Mouse (Mus musculus): ENCODE results near the gene Vmn2r23. TPM values are rescaled to one million over a fixed set of nuclear protein-coding genes. Genes with fewer than 3 reads are reported as not detected.
"Not testable (repeated sequence)": the region's sequence is repeated elsewhere in the genome, so short reads cannot be mapped to it uniquely, and the experiment has no call there.

The Vmn2r23 gene
- polyA plus RNA-seq (2012; rRNA removed) (not detected in 2 replicates), polyA plus RNA-seq (2014; fragmentation: Nextera tagmentation; extraction: Ambion mirVana) (not detected in 2 replicates)

DNA sequence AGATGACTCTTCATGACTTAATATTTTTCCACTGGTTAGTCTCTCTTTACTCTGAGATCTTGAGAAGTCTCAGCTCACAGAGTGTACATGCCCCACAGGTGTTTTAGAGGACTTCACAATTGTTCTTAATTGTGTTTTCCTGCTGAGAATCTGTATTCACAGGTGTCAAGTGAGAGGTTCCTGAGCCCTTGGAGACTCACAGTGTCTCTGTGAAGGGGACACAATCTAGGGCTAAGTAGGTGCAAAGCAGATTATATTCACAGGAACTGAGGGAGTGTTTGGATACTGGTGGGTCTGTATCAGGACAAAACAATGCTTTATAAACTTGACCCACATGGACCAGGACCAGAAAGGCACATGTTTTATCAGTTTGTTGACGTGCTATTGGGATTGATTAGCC, at the start of gene Vmn2r23:
Vmn2r23 (plus strand) TSS at position 301 of the 400 bp plus-strand sequence.
- DNase-seq (ENCODE audit: low read depth in 3 of 3, low spot score in 3 of 3) (no peak), ATAC-seq (ENCODE audit: insufficient read depth) (no peak)
- H3K36me3 ChIP-seq (replicated peaks; ENCODE audit: control insufficient read depth, insufficient read depth, low read depth), result no peaks in the 10 kb centered on the region
- no peak within 1 kb of the TSS for H3K9ac ChIP-seq (replicated peaks)
- no peak within 1 kb of the TSS for H3K4me2 ChIP-seq (ENCODE audit: low read depth)
- no peaks in the 10 kb centered on the region for H3K4me1 ChIP-seq (replicated peaks; ENCODE audit: control insufficient read depth in 2 of 2, insufficient read depth in 2 of 2, low read length in 1 of 2)
- H3K27me3 ChIP-seq (ENCODE audit: control insufficient read depth, insufficient read depth, low read length), result no peaks in the 10 kb centered on the region
- H3K27ac ChIP-seq, result no peak within 1 kb of the TSS
- H3K4me3 ChIP-seq (ENCODE audit: insufficient read depth in 1 of 2, low read depth in 2 of 2, low read length in 2 of 2), result no peak within 1 kb of the TSS
- no peak for TF ChIP-seq EP300 (IDR thresholded peaks at IDR 0.05; ENCODE audit: low read depth)
- no peak for TF ChIP-seq CTCF (IDR thresholded peaks at IDR 0.05; ENCODE audit: low read depth)
- 40% methylated on average over 1 of the region's 1 CpGs for WGBS (ENCODE audit: insufficient replicate concordance)
- no peaks in the 10 kb centered on the region for H3K9me3 ChIP-seq (ENCODE audit: control insufficient read depth, low read length)

DNA sequence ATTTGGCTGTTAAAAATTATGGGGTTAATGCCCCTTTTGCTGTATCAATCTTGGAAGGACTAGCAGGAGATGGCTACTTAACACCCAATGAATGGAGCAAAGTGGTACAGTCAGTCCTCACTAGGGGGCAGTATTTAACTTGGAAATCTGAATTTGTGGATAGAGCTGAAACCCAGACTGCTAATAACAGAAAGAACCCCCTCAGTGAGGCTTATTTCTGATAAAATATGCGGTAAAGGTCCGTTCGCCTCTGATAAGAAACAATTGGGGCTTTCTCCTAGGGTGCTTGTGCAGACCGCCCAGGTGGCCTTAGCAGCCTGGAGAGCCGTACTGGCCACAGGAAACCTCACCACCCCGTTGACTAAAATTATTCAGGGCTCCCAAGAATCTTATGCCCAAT, 45.4 kb upstream of the Vmn2r23 start:
- H3K4me3 ChIP-seq (ENCODE audit: insufficient read depth in 1 of 2, low read depth in 2 of 2, low read length in 2 of 2), result no peak overlapping the region
- 17% methylated on average over 6 of the region's 6 CpGs for WGBS (ENCODE audit: insufficient replicate concordance)
- H3K36me3 ChIP-seq (replicated peaks; ENCODE audit: control insufficient read depth, insufficient read depth, low read depth), result no peaks in the 10 kb centered on the region
- H3K9me3 ChIP-seq (ENCODE audit: control insufficient read depth, low read length), result no peaks in the 10 kb centered on the region
- no peak overlapping the region for H3K9ac ChIP-seq (replicated peaks)
- H3K27me3 ChIP-seq (ENCODE audit: control insufficient read depth, insufficient read depth, low read length), result no peaks in the 10 kb centered on the region
- TF ChIP-seq CTCF (IDR thresholded peaks at IDR 0.05; ENCODE audit: low read depth), result peak; percentile 38; the same call in 1 of the 2 replicates
- TF ChIP-seq EP300 (IDR thresholded peaks at IDR 0.05; ENCODE audit: low read depth), result no peak
- no peaks in the 10 kb centered on the region for H3K4me1 ChIP-seq (replicated peaks; ENCODE audit: control insufficient read depth in 2 of 2, insufficient read depth in 2 of 2, low read length in 1 of 2)
- no peak for DNase-seq (ENCODE audit: low read depth in 3 of 3, low spot score in 3 of 3)
- ATAC-seq (ENCODE audit: insufficient read depth), result peak; percentile 35; the same call in 1 of the 2 replicates
- H3K27ac ChIP-seq, result no peak overlapping the region
- no peak overlapping the region for H3K4me2 ChIP-seq (ENCODE audit: low read depth)

DNA sequence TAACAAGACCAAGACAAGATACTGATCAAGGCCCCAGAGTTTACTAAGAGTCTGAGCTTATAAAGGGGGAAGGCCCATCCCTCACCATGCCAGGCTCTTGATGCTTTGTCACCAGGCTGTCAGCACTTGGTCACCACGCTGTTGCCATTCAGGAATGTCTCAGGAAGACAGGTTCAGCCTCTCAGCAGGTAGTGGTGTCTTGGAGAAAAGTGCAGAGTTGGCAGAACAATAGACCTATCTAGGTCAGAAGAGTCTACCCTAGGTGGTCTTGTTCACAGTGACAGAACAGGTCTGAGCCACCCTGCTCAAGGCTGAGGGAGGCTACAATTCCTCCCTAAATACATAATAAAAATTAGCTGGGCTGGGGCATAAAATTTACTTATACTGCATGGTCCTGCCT, 5.8 kb upstream of the Vmn2r23 start:
- ATAC-seq (ENCODE audit: insufficient read depth); H3K27me3 ChIP-seq (ENCODE audit: control insufficient read depth, insufficient read depth, low read length); H3K4me3 ChIP-seq (ENCODE audit: insufficient read depth in 1 of 2, low read depth in 2 of 2, low read length in 2 of 2); H3K9me3 ChIP-seq (ENCODE audit: control insufficient read depth, low read length); H3K9ac ChIP-seq (replicated peaks); H3K36me3 ChIP-seq (replicated peaks; ENCODE audit: control insufficient read depth, insufficient read depth, low read depth); H3K27ac ChIP-seq; H3K4me2 ChIP-seq (ENCODE audit: low read depth); DNase-seq (ENCODE audit: low read depth in 3 of 3, low spot score in 3 of 3); H3K4me1 ChIP-seq (replicated peaks; ENCODE audit: control insufficient read depth in 2 of 2, insufficient read depth in 2 of 2, low read length in 1 of 2): not testable (repeated sequence)
- WGBS (ENCODE audit: insufficient replicate concordance), result 55% methylated on average over 1 of the region's 1 CpGs

DNA sequence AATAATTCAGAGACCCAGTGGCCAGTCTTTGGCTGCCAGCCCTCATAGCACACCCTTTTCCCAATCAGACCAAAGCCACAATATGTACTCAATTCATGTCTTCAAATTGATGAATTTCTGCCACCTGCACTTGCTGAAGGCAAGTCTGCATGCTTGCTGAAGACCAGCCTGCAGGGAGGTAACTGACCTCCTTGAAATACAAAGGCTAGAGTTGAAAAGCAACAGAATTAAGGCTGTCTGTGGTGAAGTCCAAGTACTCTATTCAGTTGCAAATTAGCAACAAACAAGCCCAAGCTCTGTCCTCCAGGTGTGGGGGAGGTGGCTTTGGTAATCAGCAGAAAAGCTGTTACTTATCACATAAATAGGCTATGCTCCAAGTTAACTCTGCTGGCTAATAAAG, 5.3 kb upstream of the Vmn2r23 start:
- ATAC-seq (ENCODE audit: insufficient read depth), result no peak

DNA sequence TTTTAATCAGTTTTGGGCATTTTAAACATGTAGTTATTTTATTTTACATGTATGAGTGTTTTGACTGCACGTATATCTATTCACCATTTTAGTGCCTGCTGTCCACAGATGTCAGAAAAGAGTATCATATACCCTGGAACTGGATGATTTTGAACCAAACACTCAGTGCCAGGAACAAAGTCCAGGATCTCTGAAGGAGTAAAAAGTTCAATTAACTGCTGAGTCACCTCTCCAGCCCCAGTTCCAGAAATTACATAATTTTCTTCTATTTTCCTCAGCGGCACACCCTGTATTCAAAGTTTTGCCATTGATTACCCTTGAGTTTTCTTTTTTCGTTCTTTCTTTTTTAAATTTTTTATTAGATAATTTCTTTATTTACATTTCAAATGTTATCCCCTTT, 67.6 kb downstream of the Vmn2r23 start:
- no peak overlapping the region for H3K27ac ChIP-seq
- ATAC-seq (ENCODE audit: insufficient read depth), result no peak
- H3K4me3 ChIP-seq (ENCODE audit: insufficient read depth in 1 of 2, low read depth in 2 of 2, low read length in 2 of 2), result no peak overlapping the region
- H3K27me3 ChIP-seq (ENCODE audit: control insufficient read depth, insufficient read depth, low read length), result no peaks in the 10 kb centered on the region
- DNase-seq (ENCODE audit: low read depth in 3 of 3, low spot score in 3 of 3), result no peak
- no peaks in the 10 kb centered on the region for H3K9me3 ChIP-seq (ENCODE audit: control insufficient read depth, low read length)
- TF ChIP-seq EP300 (IDR thresholded peaks at IDR 0.05; ENCODE audit: low read depth), result no peak
- TF ChIP-seq CTCF (IDR thresholded peaks at IDR 0.05; ENCODE audit: low read depth), result no peak
- no peak overlapping the region for H3K4me2 ChIP-seq (ENCODE audit: low read depth)
- no peaks in the 10 kb centered on the region for H3K4me1 ChIP-seq (replicated peaks; ENCODE audit: control insufficient read depth in 2 of 2, insufficient read depth in 2 of 2, low read length in 1 of 2)
- no peaks in the 10 kb centered on the region for H3K36me3 ChIP-seq (replicated peaks; ENCODE audit: control insufficient read depth, insufficient read depth, low read depth)
- no peak overlapping the region for H3K9ac ChIP-seq (replicated peaks)
- 50% methylated on average over 3 of the region's 3 CpGs for WGBS (ENCODE audit: insufficient replicate concordance)

More for the DNA sequence above, 5.3 kb upstream of the Vmn2r23 start:
- H3K27me3 ChIP-seq (ENCODE audit: control insufficient read depth, insufficient read depth, low read length), result no peaks in the 10 kb centered on the region
- H3K36me3 ChIP-seq (replicated peaks; ENCODE audit: control insufficient read depth, insufficient read depth, low read depth), result no peaks in the 10 kb centered on the region
- no peak overlapping the region for H3K4me3 ChIP-seq (ENCODE audit: insufficient read depth in 1 of 2, low read depth in 2 of 2, low read length in 2 of 2)
- H3K9me3 ChIP-seq (ENCODE audit: control insufficient read depth, low read length), result no peaks in the 10 kb centered on the region
- H3K4me1 ChIP-seq (replicated peaks; ENCODE audit: control insufficient read depth in 2 of 2, insufficient read depth in 2 of 2, low read length in 1 of 2), result no peaks in the 10 kb centered on the region
- no peak for TF ChIP-seq EP300 (IDR thresholded peaks at IDR 0.05; ENCODE audit: low read depth)
- no peak for TF ChIP-seq CTCF (IDR thresholded peaks at IDR 0.05; ENCODE audit: low read depth)
- no peak overlapping the region for H3K27ac ChIP-seq
- no peak for DNase-seq (ENCODE audit: low read depth in 3 of 3, low spot score in 3 of 3)
- H3K4me2 ChIP-seq (ENCODE audit: low read depth), result no peak overlapping the region
- no peak overlapping the region for H3K9ac ChIP-seq (replicated peaks)
